Mouse (Mus musculus) kidney, postnatal 10 days (tissue): ENCODE measurements around the gene Sulf2.
A peak's percentile ranks its signal among the peaks of the same experiment; 100 is the strongest.
"Not testable (repeated sequence)": the region's sequence is repeated elsewhere in the genome, so short reads cannot be mapped to it uniquely, and the experiment has no call there.

Experiments
- DNase-seq: peaks from one replicate; pipeline ENCODE4 v3.0.0; 2021; ENCODE audit warnings: mixed read lengths

Gene Sulf2

DNA sequence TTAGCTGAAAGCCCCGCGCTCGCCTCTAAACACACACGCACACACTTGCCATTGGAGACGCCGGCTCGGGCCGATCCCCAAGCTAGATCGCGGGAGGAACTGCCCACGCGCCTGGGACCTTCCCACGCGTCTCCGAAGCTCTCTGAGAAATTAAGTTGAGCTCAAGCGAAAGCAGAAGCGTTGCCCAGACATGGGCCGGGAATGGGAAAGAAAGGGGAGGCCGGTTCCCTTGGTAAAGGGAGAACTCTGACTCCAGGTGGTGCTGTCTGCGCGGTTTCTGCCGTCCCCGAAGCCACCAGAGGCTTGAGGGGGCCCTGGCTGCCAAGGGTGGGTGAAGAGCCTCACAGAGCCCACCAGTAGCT is at the start of gene Sulf2:
Gene Sulf2, minus strand, starts transcription at position 210 of the 362 bp plus-strand sequence.
- peak; percentile 87 for DNase-seq

DNA sequence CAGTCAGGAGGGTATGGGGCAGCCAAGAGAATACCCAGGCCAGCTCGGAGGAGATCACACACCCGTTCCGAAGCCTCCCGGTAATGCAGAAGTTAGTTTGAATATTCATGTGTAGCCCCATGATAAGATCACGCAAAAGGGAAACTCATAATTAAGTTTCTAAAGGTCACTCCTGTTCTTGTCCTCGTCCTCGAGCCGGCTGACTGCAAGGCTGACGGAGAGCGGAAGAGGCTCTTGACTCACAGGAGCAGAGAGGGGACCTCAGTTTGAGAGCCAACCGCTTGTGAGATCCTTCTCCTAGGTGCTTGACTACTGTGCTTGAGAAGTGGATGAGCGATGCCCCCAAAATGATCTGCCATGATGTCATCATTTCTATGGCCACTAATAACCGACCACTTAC is 48.7 kb upstream of the Sulf2 start:
- no peak for DNase-seq

DNA sequence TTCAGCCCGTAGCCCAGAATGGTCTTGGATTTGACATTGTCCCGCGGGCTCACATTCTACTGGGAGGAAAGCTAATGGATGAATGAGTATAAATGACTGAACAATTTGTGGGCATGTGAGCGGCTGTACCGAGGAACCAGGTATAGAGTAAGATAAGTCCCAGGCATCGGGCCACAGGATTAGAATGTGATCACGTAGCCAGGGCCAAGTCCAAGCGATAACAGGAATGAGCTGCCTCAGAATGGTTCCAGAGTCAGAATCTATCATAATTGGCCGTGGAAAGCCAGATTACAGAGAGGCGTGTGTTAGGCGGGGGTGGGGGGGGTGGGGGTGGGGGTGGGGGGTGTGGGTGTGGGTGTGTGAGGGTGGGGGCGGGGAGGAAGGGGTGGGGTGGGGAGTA is 48.2 kb upstream of the Sulf2 start:
- DNase-seq = no peak

DNA sequence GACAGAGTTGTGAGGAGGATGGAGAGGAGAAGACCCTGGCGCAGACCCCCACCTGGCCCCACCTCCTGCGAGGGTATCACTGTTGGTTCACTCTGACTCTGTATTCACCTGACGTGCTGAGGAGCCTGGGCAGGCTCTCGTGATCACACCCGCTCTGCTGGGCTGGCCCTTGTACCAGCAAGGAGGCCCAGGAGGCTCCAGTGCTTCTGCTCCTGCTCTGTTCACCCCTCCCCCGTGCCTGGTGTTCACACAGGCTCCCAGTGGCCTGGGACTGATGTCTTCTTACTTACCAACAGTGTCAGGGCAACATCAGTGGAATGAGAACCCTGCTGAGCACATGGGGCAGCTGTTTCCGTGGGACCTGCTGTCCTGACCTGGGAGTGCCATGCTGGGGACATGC is 42.5 kb upstream of the Sulf2 start:
- peak; percentile 56 for DNase-seq

DNA sequence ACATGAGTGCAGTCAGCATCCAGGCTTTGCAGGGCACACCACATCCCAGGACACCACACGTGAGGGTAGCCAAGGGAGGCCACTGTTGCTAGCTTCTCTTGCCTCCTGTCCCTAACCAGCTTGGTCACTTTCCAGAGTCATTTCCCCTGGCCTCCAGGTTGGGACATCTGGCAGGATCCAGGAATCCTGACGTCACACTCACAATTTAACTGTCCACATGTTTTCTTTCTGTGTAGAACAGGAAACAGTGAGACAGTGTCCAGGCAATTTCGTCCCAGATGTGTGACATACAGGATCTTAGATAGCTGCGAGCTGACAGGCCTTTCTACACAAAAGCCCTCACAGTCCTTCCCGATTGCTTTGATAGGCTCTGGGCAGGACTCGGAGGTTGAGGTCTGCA is 41.6 kb upstream of the Sulf2 start:
- peak; percentile 53 for DNase-seq

DNA sequence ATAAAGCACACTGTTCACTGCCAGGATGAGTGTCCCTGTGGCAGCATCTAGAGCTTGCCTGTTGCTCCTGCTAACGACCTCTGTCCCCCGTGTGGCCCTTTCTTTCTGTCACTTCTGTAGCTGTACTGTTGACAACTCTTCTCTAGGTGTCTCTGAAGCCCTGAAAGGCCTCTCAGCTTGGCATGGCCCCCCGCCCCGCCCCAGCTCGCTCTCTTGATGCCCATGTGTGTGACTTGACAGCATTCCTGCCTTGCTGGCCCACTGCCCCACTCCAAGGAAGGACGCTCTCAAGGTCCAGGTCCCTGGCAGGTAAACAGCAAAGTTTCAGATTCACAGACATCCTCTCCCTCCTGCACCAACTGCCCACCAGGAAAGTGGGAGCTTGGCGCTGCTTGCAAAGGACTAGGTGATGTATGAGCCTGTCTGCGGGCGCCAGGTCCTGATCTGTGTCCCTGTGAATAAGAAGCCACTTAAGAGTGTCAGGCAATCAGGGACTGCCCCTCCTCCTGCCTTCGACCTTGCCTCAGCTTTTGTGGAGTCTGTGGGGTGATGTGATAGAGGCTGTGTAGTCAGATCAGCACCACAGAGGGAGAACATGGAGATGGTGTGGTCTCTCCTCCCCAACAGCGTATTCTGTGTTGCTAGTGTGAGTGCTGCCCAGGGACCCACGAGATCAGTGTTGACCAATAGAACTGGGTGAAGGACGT is 40.8 kb upstream of the Sulf2 start:
- DNase-seq = no peak

DNA sequence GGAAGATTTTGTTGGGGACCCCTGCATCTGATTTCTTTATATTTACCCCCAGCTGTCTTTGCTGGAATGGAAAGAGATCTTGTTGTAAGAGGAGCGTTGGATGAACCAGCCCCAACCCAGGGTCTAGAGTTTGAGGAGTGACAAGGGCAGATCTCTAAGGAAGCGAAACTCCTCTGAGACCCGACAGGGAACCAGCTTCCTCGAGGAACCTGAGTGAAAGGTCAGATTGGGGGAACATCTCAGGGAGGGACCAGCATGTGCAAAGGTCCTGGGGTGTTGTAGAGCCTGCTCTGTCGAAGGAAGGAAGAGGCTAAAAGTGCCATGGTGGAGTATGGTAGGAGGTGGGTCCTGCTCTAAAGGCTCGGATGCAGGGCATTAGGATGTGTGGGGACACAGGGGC is 39.6 kb upstream of the Sulf2 start:
- no peak for DNase-seq

DNA sequence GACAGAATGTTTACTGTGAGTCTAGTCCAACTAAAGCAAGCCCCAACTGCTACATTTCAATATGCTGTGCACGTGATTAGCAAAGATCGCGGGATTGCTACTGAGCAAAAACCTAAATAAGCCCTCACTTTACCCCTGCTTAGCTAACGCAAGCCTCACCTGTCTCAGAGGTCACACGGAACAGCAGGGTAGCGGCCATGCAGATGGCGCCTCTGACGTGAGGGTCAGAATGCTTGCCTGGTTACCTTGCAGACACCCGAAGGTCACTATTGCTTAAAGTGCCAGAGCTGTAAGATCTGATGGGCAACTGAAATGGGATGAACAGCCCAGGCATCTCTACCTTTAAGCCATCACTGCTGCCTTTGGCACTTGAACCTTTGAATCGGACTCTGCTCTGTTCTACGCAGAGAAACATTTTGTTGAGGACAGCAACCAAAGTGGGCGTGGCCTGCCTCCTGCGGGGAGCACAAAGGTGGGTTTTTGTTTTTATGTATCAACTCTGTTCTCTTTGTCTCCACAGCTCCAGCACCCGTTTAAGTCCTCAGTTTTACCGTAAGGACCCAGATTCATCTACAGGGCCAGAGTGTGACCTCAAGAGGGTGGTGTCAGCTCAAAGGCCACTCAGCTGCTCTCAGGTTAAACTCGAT is 38.8 kb upstream of the Sulf2 start:
- peak; percentile 61 for DNase-seq

DNA sequence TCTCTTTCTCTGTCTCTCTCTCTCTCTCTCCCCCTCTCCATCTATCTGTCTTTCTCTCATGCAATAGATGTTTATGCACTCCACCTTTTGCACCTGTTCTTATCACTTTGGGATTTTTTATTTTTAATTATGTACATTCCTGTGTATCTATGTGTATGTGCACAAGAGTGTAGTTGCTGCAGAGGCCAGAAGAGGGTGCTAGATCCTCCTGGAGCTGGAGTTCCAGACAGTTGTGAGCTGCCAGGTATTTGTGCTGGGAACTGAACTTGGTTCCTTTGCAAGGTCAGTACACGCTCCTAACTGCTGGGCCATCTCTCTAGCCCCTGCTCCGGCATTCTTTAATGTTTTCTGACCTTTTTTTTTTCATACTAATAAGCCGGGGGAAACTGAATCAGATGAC is 38.0 kb upstream of the Sulf2 start:
- no peak for DNase-seq

DNA sequence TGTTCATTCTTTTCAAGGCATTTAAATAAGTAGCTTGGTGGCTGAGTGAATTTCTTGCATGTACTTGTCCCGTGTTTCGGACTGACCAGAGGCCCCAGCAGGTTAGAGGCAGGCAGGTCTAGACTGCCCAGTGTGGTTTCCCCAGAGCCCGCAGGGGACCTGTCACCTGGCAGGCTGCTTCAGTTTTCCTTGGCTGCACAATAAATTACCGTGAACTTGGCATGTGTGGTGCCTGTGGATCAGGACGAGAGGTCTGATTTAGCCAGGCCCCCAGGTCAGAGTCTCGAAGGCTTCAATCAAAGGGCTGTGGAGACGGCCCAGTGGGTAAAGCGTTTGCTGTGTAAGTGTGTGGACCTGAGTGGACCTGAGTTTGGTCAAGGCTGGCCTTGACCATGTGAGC is 35.4 kb upstream of the Sulf2 start:
- peak; percentile 64 for DNase-seq

DNA sequence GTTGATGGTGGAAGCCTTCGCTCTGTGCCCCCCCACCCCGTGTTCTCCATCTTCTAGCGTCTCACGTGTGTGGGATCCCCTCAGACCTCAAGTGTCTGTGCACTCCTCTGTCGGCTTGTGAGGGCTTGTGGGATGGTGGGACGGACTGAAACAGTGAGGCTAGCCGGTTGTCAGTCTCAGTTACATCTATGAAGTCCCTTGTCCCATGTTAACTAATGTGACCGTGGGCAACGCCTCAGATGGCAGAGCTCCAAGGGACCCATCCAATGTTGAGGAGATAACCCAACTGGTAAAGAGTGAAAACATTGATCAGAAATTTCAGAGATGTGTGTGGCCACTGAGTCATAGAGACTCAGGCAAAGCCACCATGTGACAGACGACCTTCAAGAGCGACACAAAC is 33.7 kb upstream of the Sulf2 start:
- DNase-seq = no peak

DNA sequence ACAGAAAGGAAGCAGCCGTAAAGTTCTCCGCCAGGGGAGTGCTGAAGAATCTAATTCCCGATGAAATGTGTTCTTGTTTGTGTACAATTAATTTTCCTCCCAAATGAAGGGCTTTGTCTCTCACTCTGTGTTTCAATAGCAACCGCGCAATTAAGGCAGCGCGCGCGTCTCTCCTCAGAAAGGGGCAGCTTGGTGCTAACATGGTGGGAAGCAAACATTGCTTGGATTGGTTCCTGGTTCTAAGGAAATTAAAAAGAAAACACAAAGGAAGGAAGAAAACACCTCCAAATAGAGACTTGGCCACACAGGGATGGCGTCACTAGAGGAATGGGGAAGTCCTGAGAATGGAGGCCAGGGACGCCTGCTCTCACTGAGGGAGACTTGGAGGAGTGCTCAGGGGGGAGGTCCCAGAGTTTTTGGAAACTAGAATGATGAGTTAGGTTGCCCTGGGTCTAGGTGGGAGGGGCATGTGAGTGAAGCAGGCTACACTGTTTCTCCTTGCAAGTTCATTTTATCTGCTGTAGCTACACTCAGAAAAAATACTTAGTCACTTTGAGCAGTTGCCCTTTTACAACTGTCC is 32.5 kb upstream of the Sulf2 start:
- not testable (repeated sequence) for DNase-seq

DNA sequence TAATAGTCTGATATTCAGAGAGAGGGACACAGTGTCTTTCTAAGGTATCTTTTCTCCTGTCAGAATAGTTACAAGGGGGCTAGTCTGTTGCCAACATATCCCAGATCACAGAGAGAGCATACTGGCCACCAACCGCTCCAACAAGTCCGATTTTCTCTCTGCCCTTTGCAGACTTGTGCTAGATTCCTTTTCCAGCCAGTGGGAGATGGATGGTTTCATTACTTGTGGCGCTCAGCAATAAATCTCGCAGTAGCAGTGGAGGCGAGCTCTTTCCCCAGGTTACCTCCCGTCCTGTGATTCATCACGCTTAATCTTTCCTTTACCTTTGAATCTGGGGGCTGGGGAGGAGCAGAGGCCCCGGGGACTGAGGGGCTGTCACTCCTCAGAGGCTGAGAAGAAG is 31.9 kb upstream of the Sulf2 start:
- not testable (repeated sequence) for DNase-seq

DNA sequence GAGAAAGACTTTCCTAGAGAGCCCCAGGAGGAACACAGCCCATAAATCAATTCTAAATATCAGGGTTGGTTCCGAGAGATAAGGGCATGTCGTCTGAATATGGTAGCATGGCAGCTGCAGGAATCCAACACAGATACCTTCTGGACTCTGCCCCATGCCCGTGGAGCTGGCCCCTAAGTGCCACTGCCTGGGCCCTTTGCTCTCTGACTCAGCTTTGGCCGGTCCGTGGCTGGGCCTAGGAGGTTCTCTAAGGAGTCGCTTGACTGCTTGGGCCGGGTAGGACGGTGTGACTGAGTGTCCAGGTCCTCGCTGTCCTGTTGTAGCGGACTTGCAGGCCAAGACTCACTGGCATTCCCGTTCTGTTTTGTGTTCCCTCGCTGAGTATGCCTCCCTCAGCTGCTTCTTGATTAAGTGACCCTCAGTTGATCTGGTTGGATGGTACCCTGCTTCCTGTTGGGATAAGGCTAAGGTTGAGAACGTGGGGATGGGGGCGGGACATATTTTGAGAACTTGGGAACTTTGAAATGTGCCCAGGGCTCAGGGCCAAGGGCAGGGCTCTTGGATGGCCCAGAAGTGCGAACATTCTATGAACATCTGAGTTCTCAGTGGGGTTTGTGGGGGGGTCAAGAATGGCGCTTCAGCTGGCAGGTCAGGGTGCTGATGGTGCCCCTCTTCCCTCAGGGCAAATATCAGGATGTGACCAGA is 30.9 kb upstream of the Sulf2 start:
- DNase-seq = peak; percentile 46

DNA sequence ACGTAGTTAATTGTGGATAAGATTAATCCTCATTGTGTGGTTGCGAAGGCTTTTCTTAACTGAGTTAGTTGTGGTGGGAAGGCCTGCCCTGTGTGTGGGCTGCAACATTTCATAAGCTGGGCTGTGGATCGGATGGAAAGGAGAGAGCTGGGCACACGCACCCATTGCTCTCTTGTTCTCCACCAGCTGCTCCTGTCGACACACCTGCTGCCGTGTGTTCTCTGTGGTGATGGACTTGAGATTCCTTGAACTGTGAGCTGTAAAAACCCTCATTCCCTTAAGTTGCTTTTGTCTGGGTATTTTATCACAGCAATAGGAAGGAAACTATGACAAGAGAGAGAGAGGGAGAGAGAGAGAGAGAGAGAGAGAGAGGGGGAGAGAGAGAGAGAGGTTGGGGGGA is 30.3 kb upstream of the Sulf2 start:
- no peak for DNase-seq

DNA sequence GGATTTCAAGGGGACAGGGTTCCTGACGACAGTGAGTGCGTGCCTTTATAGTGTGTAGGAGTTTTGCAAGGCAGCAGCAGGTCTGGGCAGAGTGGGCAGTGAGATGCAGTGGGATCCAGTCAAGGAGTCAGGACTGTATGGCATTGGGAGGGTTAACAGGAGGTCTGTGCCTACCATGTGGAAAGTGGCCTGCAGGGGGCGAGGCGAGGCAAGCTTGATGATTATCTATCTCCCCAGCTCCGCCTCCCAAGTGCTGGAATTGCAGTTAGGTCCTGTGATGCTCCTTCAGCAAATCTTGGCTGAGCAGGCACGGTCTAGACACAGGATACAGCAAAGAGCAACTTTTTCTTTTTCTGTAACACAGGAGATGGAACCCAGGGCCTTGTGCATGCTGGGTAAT is 29.0 kb upstream of the Sulf2 start:
- peak; percentile 45 for DNase-seq

DNA sequence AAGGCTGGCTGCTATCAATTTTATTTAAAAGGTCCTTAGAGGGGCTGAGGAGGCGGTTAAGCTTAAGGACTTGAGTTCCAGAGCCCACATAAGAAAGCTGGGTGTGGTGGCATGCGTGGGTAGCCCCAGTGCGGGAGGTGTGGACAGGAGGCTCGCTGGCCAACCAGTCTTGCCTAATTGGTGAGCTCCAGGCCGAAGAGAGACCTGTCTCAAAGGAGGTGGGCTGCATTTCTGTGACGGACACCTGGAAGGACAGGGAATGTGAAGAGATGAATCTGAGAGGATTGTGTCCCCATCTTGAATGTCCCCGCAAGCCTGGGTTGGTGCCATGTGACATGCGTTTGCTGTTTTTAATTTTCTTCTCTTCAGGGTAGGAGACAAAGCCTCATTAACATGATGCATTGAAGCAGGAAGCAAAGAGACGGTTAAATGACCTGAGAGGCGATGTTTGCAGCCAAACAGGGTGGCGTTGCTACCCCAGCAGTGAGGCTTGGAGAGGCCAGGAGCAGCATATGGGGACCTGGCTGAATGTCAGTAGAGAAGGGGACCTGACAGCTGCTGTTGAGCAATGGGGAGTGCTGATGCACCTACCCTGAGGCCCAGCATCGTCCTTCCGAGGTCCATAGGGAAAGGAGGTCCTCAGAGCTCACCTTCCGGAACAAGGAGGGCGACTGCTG is 26.7 kb upstream of the Sulf2 start:
- no peak for DNase-seq

DNA sequence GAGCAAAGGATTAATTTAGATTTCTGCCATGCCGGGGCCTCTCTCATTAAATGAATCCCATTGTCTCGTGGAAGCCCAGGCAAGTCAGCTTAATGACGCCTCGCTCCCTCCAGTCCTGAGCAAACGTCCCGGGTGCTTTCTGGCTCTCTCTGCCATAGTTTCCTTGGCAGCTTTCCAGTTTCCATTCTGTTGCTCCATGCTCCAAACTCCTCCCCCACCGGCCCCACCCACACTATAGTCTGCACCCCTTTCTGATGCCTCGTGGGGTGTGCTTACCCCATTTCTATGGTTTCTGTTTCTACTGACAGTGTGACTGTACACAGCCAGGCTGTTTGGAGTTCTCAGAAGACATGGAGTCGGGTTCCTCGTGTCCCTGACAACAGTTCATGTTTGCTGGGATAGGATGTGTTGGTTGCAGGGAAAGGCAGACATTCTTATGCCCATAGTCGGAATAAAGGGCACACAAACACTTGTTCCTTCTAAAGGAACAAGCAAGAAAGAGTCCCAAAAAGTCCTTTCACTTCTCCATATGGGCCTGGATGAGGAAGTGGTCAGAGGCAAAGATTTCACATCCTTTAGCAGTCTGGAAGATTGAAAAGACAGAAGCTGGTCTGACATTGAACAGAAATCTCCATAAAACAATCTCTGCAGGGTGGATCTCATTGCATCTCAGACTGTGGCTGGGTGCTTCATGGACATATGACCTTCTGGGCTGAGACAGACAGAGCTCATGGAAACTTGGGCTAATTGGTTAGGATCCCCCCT is 25.5 kb upstream of the Sulf2 start:
- peak; percentile 76 for DNase-seq

DNA sequence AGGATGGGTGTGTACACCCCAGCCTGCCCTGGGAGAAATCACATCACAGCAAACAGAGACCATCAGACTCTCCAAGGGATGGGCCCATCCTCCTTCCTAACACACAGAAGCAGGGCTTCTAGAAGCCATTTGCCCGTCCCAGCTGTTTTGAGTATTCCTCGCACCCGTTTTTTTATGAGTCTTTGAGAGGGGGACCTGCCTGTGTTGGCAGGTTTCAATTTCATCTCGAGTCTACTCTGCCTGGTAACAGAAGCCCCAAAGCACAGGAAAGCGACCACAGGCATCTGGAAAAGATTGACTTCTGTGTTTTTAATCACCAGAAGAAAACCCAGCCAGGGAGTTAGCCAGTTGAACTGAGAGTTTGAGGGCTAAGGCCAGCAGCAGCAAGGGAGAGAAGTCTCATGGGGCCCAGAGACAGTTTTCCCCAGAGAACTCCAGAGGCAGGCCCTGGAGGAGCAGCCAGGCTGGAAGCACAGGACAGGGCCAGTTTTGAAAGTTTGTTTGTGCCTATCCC is 24.7 kb upstream of the Sulf2 start:
- DNase-seq = no peak

DNA sequence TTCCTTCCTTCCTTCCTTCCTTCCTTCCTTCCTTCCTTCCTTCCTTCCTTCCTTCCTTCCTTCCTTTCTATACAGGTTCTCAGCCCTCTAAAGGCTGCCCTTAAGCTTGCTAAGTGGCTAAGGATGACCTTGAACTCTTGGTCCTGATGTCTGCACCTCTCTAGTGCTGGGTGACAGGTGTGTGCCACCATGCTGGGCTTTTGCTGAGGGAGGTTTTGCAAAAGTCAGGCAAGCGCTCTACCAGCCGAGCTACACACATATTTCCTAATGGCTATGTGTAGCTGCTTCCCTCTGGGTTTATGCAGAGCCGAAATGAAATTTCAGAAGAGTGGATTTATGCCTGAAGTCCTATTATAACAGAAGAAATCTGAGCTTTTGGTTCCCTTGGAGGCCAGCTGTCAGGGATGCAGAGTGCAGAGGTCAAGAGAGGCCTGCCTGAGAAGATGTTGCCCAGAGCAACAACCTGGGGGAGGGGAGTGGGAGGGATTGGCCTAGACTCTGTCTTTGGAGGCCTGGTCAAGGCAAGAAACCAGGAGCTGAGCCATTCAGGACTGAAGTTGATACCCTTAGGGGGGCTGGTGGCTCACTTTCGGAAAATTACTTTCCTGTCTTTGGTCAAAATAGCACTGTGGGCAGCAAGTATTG is 24.1 kb upstream of the Sulf2 start:
- DNase-seq = peak; percentile 69

DNA sequence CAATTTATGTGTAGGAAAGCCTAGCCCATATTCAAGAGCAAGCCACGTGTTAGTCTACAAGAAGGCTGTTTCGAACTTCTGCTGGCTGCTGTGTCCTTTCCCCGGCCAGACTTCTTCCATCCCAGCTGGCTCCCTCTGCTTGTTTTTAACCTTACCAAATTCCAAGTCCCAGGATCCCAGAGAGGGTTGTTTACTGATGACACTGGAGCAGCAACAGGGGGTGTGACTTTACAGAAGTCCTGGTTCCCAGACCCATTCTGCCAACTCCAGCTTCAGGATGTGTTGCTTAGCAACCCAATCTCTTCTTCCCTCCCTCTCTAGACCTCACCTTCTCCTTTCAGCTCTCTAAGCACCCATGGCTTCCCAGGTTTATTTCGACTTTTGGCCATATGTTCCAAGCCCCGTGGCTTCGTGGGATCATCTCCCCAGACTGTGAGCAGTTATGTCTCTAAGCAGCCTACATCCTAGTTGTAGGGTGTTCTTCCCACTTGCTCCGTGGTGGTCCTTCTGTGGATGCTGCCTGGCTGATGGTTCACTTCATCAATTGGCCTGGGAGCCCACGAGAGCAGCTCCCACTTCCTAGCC is 20.2 kb upstream of the Sulf2 start:
- DNase-seq = no peak
